Mouse (Mus musculus) gastrocnemius, postnatal 25 days (tissue): Measurements from ENCODE around the gene Hoxa6. TPM values are rescaled to one million over a fixed set of nuclear protein-coding genes. Genes with fewer than 3 reads are reported as not detected.

ENCODE experiments used
- DNase-seq: peaks from one replicate; pipeline ENCODE4 v3.0.0; 2022
- total RNA-seq, 2 experiments: library from RNA; stranded (reverse); gene quantifications; 1 replicate in 1 of 2; 2 replicates in 1 of 2; pipeline ENCODE4 v1.2.3; 2021

The Hoxa6 gene
- total RNA-seq, 2 experiments from 2014 or later: 1.8 to 2.8 TPM

GRCm38 (mm10) chr6:52215771-52216535, 7.4 kb upstream of the Hoxa6 start:
- DNase-seq: no peak

GRCm38 (mm10) chr6:52215070-52215469, 6.5 kb upstream of the Hoxa6 start:
- no peak for DNase-seq

GRCm38 (mm10) chr6:52214271-52214670, 5.7 kb upstream of the Hoxa6 start:
- DNase-seq: no peak

- DNase-seq: peak; percentile 80
Measured at GRCm38 (mm10) chr6:52213119-52213986, 4.8 kb upstream of the Hoxa6 start, which contains the start of the genes Hoxa3 and Gm28308. TSS of gene Hoxa3 (minus strand) at chr6:52213336. TSS of gene Gm28308 (minus strand) at chr6:52213339.

GRCm38 (mm10) chr6:52212556-52213118, 4.1 kb upstream of the Hoxa6 start:
- no peak for DNase-seq

GRCm38 (mm10) chr6:52211961-52212360, 3.4 kb upstream of the Hoxa6 start:
- DNase-seq: no peak

GRCm38 (mm10) chr6:52211170-52211935, 2.8 kb upstream of the Hoxa6 start:
- DNase-seq: peak; percentile 78

- DNase-seq: no peak
Measured at GRCm38 (mm10) chr6:52209685-52210046, 1.1 kb upstream of the Hoxa6 start.

GRCm38 (mm10) chr6:52208868-52209684, 554 bp upstream of the Hoxa6 start:
- DNase-seq: no peak

GRCm38 (mm10) chr6:52207684-52207976, 892 bp downstream of the Hoxa6 start:
- DNase-seq: no peak

- DNase-seq: no peak
Measured at GRCm38 (mm10) chr6:52206882-52207683, 1.4 kb downstream of the Hoxa6 start.

- no peak for DNase-seq
Measured at GRCm38 (mm10) chr6:52205638-52206621, 2.6 kb downstream of the Hoxa6 start.

GRCm38 (mm10) chr6:52205221-52205620, 3.3 kb downstream of the Hoxa6 start:
- no peak for DNase-seq

GRCm38 (mm10) chr6:52204050-52204752, 4.3 kb downstream of the Hoxa6 start, which contains the start of gene Hoxa5:
TSS of gene Hoxa5 (minus strand) at chr6:52204587.
- DNase-seq: peak; percentile 71

- no peak for DNase-seq
Measured at GRCm38 (mm10) chr6:52203371-52204049, 5.0 kb downstream of the Hoxa6 start.

GRCm38 (mm10) chr6:52203121-52203370, 5.5 kb downstream of the Hoxa6 start:
- no peak for DNase-seq

GRCm38 (mm10) chr6:52202362-52203120, 6.0 kb downstream of the Hoxa6 start:
- DNase-seq: no peak
